Mouse (Mus musculus): ENCODE measurements around the gene Unc13d.
"Not testable (repeated sequence)": the region's sequence is repeated elsewhere in the genome, so short reads cannot be mapped to it uniquely, and the experiment has no call there.

The Unc13d gene

GRCm38 (mm10) chr11:116100385-116100784, 22.6 kb upstream of the Unc13d start:
- peak; percentile 79 for DNase-seq (ENCODE audit: low spot score)

GRCm38 (mm10) chr11:116099462-116099861, 21.7 kb upstream of the Unc13d start:
- no peak for DNase-seq (ENCODE audit: low spot score)

GRCm38 (mm10) chr11:116098711-116099460, 21.1 kb upstream of the Unc13d start:
- no peak for DNase-seq (ENCODE audit: low spot score)

GRCm38 (mm10) chr11:116096213-116097108, 18.7 kb upstream of the Unc13d start:
- DNase-seq (ENCODE audit: low spot score): peak; percentile 36

GRCm38 (mm10) chr11:116095573-116095972, 17.8 kb upstream of the Unc13d start:
- no peak for DNase-seq (ENCODE audit: low spot score)

- no peak for DNase-seq (ENCODE audit: low spot score)
These were observed 16.2 kb upstream of the Unc13d start for GRCm38 (mm10) chr11:116093771-116094565.

- DNase-seq (ENCODE audit: low spot score): not testable (repeated sequence)
These were observed 15.2 kb upstream of the Unc13d start for GRCm38 (mm10) chr11:116092959-116093358.

GRCm38 (mm10) chr11:116091591-116091990, 13.8 kb upstream of the Unc13d start:
- no peak for DNase-seq (ENCODE audit: low spot score)

- DNase-seq (ENCODE audit: low spot score): no peak
These were observed 11.8 kb upstream of the Unc13d start for GRCm38 (mm10) chr11:116089545-116089944.

GRCm38 (mm10) chr11:116088741-116089394, 11.1 kb upstream of the Unc13d start:
- DNase-seq (ENCODE audit: low spot score): no peak

- no peak for DNase-seq (ENCODE audit: low spot score)
These were observed 10.4 kb upstream of the Unc13d start for GRCm38 (mm10) chr11:116088188-116088587.

- DNase-seq (ENCODE audit: low spot score): peak; percentile 87
These were observed 9.7 kb upstream of the Unc13d start for GRCm38 (mm10) chr11:116087194-116088130.

GRCm38 (mm10) chr11:116086258-116087193, 8.8 kb upstream of the Unc13d start, which contains the start of gene Wbp2:
Wbp2 (minus strand) TSS chr11:116086995.
- DNase-seq (ENCODE audit: low spot score): peak; percentile 98

GRCm38 (mm10) chr11:116084166-116084565, 6.4 kb upstream of the Unc13d start:
- no peak for DNase-seq (ENCODE audit: low spot score)

- no peak for DNase-seq (ENCODE audit: low spot score)
These were observed 5.4 kb upstream of the Unc13d start for GRCm38 (mm10) chr11:116083096-116083672.

- peak; percentile 58 for DNase-seq (ENCODE audit: low spot score)
These were observed 3.3 kb upstream of the Unc13d start for GRCm38 (mm10) chr11:116081081-116081480.

GRCm38 (mm10) chr11:116079511-116079910, 1.8 kb upstream of the Unc13d start:
- DNase-seq (ENCODE audit: low spot score): no peak

- DNase-seq (ENCODE audit: low spot score): no peak
These were observed 1.0 kb upstream of the Unc13d start for GRCm38 (mm10) chr11:116078676-116079320.

Data from MN1 (cell line).